Mouse (Mus musculus) cerebellum, adult 11 months (tissue): ENCODE measurements at regions not wholly inside any gene's neighbourhood (a gene's known extent, or its start where the extent isn't known, plus 50 kb on each side); places are given as distances from the start of the nearest gene placed in this dataset.

ENCODE experiments used
- DNase-seq: peaks from one replicate; pipeline ENCODE4 v3.0.0; 2022

DNA sequence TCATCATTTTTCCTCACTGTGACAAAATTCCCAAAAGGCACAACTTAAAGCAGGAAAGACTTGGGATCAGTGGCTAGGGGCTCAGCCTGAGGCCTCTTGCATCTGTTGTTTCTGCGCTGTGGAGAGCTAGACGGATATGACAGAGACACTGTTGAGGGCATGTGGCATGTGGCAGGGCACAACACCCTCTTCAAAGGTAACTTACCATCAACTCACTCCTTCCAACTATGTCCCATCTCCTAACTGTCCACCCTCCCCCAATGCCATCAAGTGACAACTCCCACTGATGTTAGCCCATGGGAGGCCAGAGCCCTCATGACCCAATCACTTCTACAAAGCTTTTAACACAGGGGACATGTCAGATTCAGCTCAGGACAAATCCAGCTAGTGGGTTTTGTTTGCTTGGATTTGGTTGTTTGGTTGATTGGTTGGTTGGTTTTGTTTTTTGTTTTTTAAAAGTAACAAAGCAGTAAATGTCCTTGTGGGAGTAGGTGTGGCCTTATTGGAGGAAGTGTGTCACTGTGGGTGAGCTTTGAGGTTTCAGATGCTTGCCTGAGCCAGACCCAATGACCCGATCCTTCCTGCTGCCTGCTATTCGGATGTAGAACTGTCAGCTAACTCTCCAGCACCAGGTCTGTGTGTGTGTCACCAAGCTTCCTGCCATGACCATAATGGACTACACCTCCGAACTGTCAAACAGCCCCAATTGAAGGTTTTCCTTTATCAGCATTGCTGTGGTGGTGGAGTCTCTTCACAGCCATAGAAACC, 53.2 kb upstream of the Lef1 start:
- DNase-seq = no peak

DNA sequence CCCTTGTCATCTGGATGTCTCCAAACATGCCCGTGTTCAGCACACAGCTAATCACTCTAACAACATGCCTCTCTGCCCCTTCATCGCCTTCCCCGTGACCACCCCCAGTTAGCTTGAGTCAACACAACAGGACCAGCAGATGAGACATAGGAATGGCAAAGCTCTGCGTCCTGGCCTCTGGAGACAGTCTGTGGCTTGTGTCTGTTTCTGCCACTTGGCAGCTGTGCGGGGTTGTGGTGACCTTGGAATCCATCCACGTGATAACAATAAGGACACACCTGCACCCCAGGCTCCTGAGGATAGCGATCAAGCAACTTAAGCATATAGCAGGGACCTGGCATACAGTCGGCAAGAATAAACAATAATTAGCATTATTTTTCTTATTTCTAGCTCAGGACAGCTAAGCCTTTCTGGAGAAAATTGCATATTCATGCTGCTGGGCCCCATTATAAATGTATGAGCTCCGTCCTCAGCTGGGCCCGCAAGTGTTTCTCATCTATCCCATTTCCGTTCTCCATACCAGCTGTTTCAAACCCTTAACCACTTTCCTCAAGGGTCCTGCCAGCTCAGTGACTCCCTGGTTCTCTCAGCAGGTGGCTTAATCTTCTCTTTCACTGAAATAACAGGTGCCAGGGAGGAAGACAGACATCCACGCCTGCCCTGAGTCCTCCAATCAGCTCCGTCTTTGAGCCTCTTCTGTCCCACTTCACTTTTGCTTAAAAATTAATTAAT, 55.9 kb upstream of the Lef1 start:
- no peak for DNase-seq

DNA sequence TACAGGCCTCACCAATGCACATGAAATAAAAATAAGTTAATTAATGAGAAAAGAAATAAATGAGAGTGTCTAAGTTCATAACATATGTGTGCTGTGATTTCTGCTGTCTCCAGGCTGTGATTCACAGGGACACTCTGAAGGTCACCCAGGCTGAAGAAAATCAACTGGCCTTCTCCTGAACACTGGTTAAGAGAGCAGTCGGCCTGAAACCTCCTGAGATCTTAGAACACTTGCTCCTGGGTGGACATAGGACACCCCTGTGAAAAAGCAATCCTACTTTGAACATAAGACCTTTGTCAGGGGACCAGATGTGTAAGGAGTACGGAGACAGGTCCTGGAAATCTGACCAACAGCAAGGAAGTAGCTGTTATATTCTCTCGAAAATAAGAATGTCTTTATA, 62.6 kb upstream of the Lef1 start:
- no peak for DNase-seq

GRCm38 (mm10) chr3:131046412-131046811, 63.9 kb upstream of the Lef1 start:
- no peak for DNase-seq

DNA sequence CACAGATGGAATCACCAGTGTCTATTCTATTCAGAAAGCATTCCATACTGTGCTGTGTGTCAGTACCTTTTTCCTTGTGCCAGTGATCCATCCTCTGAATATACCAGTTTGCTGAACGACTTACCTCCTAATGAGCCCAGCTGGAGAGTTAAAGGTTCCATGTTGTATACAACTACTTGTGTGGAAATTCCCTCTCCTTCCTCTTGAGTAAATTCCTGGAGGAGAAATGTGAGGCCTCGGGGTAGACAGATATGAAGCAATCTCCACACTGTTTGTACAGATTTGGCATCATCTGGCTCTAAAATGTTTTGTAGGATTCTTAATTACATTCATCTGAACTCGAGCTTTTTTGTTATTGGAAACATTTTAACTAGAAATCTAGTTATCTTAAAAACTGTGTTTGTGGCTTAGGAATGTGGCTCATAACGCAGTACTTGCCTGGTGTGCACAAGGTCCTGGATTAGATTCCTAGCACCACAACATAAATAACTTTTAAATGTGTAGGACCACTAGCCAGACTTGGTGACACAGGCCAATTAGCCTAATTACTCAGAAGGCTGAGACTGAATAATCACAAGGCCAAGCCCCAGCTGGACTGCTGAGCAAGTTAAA, 70.0 kb upstream of the Lef1 start:
- no peak for DNase-seq

DNA sequence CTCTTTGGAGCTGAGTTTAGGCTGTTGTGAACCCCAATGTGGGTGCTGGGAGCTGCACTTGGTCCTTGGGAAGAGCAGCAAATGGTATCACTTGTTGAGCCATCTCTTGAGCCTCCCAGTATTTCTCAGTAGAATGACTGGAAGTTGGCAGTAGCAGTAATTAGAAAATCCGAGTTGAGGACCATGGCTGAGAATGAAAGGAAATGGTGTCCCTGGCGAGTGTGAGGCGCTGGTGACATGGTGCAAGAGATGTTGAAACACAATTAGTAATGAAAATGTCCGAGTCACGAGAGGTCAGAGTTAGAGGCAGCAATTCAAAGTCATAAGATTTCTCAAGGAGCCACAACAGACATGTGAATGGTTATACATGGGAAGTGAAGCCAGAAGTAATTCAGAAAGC, 73.2 kb upstream of the Lef1 start:
- no peak for DNase-seq

DNA sequence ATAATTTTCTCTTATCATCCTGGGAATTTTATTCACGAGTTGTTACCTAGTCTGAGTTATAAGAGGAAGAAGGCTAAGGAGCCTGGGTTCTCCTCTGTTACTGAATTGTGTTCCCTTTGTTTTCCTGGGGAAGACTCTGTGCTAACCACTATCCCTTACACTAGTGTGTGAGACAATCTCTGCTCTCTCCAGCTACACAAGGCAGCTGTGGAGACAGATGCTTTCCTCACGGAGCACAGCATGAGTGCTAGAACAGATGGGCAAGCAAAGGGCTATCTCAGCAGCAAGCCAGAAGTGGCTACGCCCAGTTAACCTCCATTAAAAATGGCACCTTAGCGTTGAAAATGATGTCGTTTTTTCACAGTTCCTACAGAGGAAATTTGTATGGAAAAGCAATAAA, 75.5 kb upstream of the Lef1 start:
- no peak for DNase-seq

- no peak for DNase-seq
These were observed 83.9 kb upstream of the Lef1 start for GRCm38 (mm10) chr3:131026336-131026735.

GRCm38 (mm10) chr3:131019163-131019956, 90.9 kb upstream of the Lef1 start:
- DNase-seq = no peak

- no peak for DNase-seq
These were observed 92.4 kb upstream of the Lef1 start for GRCm38 (mm10) chr3:131017899-131018298.

DNA sequence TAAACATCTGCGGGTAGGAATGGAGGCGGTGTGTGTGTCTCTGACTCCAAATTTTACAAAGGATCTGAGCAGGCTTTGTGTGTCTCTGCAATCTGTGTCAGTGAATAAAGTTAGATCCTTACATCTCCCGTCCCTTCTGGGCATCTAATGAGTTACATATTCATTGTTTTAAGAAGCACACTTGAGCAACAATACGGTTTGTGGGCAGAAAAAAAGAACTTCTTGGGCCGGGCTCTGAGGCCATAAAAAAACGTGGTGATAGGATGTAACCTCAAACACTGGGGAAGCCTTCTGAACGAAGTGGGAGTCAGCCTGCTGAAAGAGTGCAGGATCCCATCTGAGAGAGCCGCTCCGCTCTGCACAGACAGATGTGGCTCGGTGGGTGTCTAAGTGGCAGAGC, 94.2 kb upstream of the Lef1 start:
- DNase-seq = no peak

GRCm38 (mm10) chr3:131014092-131014716, 96.1 kb upstream of the Lef1 start:
- no peak for DNase-seq

GRCm38 (mm10) chr3:131000701-131001100, 109.6 kb upstream of the Lef1 start:
- DNase-seq = no peak

DNA sequence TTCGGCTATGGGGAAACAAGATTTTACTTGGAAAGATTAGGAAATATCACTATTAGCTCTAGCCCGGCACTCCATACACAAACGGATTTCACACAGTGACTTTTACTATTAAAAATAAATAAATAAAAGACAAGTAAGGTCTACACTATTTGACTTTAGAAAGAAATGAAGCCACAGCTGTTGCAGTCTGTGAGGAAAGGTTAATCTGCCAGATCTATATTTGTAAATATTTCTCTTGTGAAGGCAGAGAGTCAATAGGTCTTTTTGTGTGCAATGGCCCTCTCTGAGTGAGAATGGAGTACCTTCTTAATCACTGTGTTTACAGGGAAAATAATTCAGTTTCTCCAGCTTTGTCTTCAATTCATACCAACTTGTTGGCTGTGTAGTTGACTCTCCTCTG, 110.0 kb upstream of the Lef1 start:
- no peak for DNase-seq

DNA sequence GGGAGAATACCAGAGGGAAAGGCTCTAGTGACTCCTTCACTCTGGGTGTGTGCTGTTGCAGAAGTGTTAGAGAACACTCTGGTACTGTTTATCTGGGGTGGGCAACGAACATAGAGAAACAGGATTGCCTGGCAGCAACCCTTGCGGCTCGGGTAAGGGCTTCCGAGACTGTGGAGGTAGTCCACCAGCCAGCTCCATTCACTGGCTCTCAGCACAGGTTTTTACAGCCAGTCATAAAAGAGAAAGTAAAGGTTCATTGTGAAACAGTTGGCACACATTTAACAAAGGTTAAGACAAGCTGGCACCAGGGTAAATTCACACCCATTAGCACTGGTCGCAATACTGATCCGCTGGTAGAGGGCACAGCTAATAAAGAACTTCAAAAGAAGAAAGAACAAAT, 110.5 kb upstream of the Lef1 start:
- no peak for DNase-seq

DNA sequence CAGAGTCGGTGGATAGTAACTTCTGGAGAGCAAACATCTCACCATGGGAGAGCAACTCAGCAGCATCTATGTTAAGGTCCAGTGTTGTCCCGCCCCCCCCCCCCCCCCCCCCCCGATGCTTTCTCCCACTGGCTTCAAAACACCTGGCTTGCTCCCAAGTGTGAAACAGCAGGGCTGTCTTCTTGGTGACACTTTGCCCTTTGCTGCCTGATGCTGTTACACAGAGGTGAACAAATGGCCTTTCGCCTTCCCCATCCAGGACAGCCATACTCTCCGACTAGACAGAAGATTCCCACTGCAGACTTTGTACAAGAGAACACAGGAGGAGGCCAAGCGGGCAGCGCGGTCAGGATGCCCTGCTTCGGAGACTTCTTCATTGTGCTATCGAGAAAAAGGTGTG, 111.8 kb upstream of the Lef1 start:
- DNase-seq = no peak

- no peak for DNase-seq
These were observed 113.5 kb upstream of the Lef1 start for GRCm38 (mm10) chr3:130996786-130997185.

DNA sequence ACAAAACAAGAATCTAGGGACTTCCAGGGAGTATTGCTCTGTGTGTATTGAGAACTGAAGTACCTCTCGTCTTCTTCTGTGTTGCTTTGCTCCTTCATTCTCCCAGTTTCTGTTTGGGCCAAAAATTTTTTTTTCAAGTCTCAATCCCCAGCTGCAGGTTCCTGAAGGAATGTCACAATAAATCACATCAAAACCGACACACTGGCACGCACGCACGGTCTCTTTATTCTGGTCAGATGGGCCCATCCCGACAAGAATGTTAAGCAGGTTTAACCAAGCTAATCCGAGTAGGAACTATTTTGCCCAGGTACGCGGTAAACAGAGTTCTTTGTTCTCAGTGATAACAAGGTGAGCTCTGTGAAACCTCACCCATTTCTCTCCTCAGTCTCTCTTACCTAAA, 118.3 kb upstream of the Lef1 start:
- DNase-seq = no peak

- DNase-seq = no peak
These were observed 123.6 kb upstream of the Lef1 start for GRCm38 (mm10) chr3:130986708-130987107.

DNA sequence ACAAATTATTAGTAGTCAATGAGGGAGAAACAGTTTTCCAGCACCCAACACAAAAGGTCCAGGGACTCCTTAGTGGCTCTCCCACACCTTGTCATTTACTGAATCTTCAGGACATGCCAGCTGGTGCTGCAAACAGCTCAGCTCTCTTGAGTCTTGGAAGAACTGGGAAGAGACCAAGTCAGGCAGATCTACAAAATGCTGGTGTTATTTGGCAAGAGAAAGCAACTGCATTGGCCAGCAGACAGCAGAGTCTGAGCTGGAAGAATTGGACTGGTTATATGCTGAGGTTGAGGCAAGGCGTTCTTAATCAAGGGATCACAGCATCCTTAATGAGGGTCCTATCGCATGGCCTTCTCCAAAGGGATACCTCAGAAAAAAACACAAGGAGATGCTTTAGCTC, 124.2 kb upstream of the Lef1 start:
- DNase-seq = no peak

DNA sequence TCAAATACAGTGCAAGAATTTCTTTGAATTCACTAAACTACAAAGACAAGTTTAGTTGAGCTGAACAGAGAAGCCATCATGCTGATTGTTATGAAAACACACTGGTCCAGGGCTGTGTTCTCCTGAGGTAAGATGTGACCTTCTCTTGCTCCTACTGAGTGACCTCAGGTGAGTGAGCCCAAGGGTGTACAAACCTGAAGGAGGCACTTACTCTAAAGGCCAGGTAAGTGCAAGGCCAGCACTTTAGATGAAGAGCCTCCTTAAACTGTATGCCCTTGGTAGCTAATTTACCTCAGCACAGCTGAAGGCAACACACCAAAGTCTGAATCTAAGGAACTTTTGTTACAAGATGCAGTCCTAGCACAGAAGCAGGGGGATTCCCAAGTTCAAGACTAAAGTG, 128.7 kb upstream of the Lef1 start:
- no peak for DNase-seq

DNA sequence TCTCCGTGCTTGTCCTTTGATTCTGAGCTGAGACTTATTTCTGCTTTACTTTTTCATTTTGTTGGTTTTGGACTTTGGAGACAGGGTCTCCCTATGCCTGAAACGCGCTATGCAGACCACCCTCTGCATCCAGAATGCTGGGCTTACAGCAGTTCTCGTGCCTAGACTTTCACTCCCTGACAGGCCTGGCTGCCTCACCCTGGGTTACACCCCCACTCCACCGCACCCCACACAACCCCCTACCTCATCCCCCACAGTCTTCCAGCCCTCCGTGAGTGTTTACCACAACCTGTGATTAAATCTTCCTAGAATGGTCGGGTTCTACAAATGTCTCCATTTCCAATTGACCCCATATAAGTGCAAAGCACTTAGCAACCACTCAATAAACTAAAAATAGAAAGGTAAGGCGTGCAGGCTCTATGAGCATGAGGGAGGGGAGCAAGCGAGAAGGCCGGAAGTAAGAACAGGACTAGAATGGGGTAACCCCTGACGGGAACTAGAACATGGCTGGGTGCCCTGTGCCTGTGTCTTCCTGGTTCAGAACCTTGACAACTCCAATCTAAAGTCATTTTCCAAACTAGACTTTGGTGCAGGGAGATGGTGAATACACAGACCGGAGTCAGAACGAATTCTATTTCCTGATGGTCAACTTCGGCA, 131.2 kb upstream of the Lef1 start:
- no peak for DNase-seq
